Mouse (Mus musculus): ENCODE measurements at regions not wholly inside any gene's neighbourhood (a gene's known extent, or its start where the extent isn't known, plus 50 kb on each side); places are given as distances from the start of the nearest gene placed in this dataset.
A peak's percentile ranks its signal among the peaks of the same experiment; 100 is the strongest.
"Not testable (repeated sequence)": the region's sequence is repeated elsewhere in the genome, so short reads cannot be mapped to it uniquely, and the experiment has no call there.

DNA sequence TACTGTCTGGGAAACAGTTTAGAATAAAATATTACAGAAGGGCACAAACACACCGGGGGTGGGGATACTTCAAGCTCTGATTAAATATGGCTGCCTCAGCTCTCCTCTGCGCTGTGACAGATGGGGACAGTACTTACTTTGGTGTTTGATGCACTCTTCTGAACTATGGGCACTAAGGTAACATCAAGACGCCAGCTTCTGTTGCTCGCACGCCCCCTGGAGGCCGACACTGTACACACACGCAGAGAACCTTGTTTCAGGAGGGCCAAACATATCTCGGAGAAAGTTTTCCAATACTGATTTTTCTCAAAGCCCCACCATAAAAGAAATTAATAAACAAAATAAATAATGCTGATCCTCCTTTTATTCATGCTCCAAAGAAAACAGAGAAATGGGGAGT is 115.6 kb downstream of the Rps12 start:
- Histone ChIP-seq H3K9me3 (ENCODE audit: control insufficient read depth, low read length) (no peaks in the 10 kb centered on the region), H3K27ac (ENCODE audit: low read depth, low read length) (no peak overlapping the region), H3K4me1 (replicated peaks; ENCODE audit: control insufficient read depth, insufficient read depth, low read length) (peaks cover 4% of the 10 kb centered on the region), H3K9ac (ENCODE audit: low read depth, low read length) (no peak overlapping the region), H3K4me3 (ENCODE audit: low read depth, low read length) (no peak overlapping the region), H3K27me3 (ENCODE audit: control insufficient read depth, insufficient read depth, low read length) (no peaks in the 10 kb centered on the region), H3K36me3 (ENCODE audit: control insufficient read depth, insufficient read depth, low read length) (no peaks in the 10 kb centered on the region), H3K4me2 (replicated peaks; ENCODE audit: low read depth, low read length) (no peak overlapping the region)
- 31% methylated on average over 8 of the region's 8 CpGs for WGBS
- ATAC-seq (ENCODE audit: low FRiP score) (no peak), DNase-seq (ENCODE audit: low spot score) (peak; percentile 65)

GRCm38 (mm10) chr10:23665916-23666315 is 121.2 kb downstream of the Rps12 start:
- not testable (repeated sequence) for H3K27ac ChIP-seq (ENCODE audit: low read depth, low read length); H3K4me1 ChIP-seq (replicated peaks; ENCODE audit: control insufficient read depth, insufficient read depth, low read length); H3K27me3 ChIP-seq (ENCODE audit: control insufficient read depth, insufficient read depth, low read length); H3K9me3 ChIP-seq (ENCODE audit: control insufficient read depth, low read length); DNase-seq (ENCODE audit: low spot score); H3K36me3 ChIP-seq (ENCODE audit: control insufficient read depth, insufficient read depth, low read length); H3K9ac ChIP-seq (ENCODE audit: low read depth, low read length); H3K4me3 ChIP-seq (ENCODE audit: low read depth, low read length); H3K4me2 ChIP-seq (replicated peaks; ENCODE audit: low read depth, low read length); ATAC-seq (ENCODE audit: low FRiP score)
- 90% methylated on average over 8 of the region's 8 CpGs for WGBS

DNA sequence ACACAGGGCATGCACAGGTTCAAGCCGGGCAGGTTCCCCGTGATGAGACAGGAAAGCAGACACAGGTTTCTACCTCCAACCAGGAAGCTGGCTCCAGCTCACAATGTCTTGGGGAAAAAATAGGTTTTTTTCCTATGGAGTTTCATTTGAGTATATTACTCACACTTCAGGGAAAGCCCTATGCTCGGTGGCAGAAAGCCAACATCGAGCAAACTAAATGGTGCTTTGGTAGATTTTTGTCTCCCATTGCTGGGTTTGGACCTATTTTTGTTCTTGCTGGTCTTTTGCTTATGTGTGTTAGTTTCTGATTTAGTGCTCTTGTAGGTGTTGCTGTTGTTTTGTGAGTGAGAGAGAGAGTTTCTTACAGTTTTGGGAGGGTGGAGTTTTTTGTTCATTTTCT is 160.9 kb downstream of the Rps12 start:
- Histone ChIP-seq H3K4me3 (ENCODE audit: low read depth, low read length) (no peak overlapping the region), H3K27me3 (ENCODE audit: control insufficient read depth, insufficient read depth, low read length) (no peaks in the 10 kb centered on the region), H3K9ac (ENCODE audit: low read depth, low read length) (no peak overlapping the region), H3K36me3 (ENCODE audit: control insufficient read depth, insufficient read depth, low read length) (no peaks in the 10 kb centered on the region), H3K4me1 (replicated peaks; ENCODE audit: control insufficient read depth, insufficient read depth, low read length) (no peaks in the 10 kb centered on the region), H3K9me3 (ENCODE audit: control insufficient read depth, low read length) (no peaks in the 10 kb centered on the region), H3K27ac (ENCODE audit: low read depth, low read length) (no peak overlapping the region), H3K4me2 (replicated peaks; ENCODE audit: low read depth, low read length) (no peak overlapping the region)
- ATAC-seq (ENCODE audit: low FRiP score) (no peak), DNase-seq (ENCODE audit: low spot score) (no peak)
- 83% methylated on average over 4 of the region's 4 CpGs for WGBS

- Histone ChIP-seq H3K4me2 (replicated peaks; ENCODE audit: low read depth, low read length) (no peak overlapping the region), H3K36me3 (ENCODE audit: control insufficient read depth, insufficient read depth, low read length) (no peaks in the 10 kb centered on the region), H3K4me3 (ENCODE audit: low read depth, low read length) (no peak overlapping the region), H3K4me1 (replicated peaks; ENCODE audit: control insufficient read depth, insufficient read depth, low read length) (no peaks in the 10 kb centered on the region), H3K9ac (ENCODE audit: low read depth, low read length) (no peak overlapping the region), H3K9me3 (ENCODE audit: control insufficient read depth, low read length) (no peaks in the 10 kb centered on the region), H3K27me3 (ENCODE audit: control insufficient read depth, insufficient read depth, low read length) (no peaks in the 10 kb centered on the region), H3K27ac (ENCODE audit: low read depth, low read length) (no peak overlapping the region)
- 96% methylated on average over 2 of the region's 2 CpGs for WGBS
- DNase-seq (ENCODE audit: low spot score) (no peak), ATAC-seq (ENCODE audit: low FRiP score) (no peak)
Observed at GRCm38 (mm10) chr10:23612030-23612429, 175.0 kb downstream of the Rps12 start.

DNA sequence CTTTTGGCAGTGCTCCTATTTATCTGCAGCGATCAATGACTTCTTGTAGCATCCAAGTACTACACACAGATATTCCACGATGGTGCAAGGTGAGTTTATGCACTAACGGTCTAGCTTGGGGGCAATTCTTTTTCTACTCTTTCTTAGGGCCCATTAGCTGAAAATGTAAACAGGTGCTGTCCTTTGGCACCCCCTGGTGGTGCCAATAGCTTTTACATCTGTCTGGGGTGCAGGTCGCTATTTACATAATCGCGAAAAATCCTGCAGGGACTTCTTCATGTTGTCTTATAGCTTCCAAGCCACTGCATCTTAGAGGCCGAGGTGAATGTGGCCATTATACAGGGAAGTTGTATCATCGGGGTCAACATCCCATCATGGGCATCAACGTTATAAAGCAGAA is 175.9 kb downstream of the Rps12 start:
- no peaks in the 10 kb centered on the region for H3K4me1 ChIP-seq (replicated peaks; ENCODE audit: control insufficient read depth, insufficient read depth, low read length)
- no peak overlapping the region for H3K4me3 ChIP-seq (ENCODE audit: low read depth, low read length)
- no peak overlapping the region for H3K27ac ChIP-seq (ENCODE audit: low read depth, low read length)
- 45% methylated on average over 9 of the region's 9 CpGs for WGBS
- H3K9ac ChIP-seq (ENCODE audit: low read depth, low read length), result no peak overlapping the region
- no peaks in the 10 kb centered on the region for H3K27me3 ChIP-seq (ENCODE audit: control insufficient read depth, insufficient read depth, low read length)
- no peaks in the 10 kb centered on the region for H3K9me3 ChIP-seq (ENCODE audit: control insufficient read depth, low read length)
- no peak for ATAC-seq (ENCODE audit: low FRiP score)
- DNase-seq (ENCODE audit: low spot score), result peak; percentile 83
- no peak overlapping the region for H3K4me2 ChIP-seq (replicated peaks; ENCODE audit: low read depth, low read length)
- no peaks in the 10 kb centered on the region for H3K36me3 ChIP-seq (ENCODE audit: control insufficient read depth, insufficient read depth, low read length)

DNA sequence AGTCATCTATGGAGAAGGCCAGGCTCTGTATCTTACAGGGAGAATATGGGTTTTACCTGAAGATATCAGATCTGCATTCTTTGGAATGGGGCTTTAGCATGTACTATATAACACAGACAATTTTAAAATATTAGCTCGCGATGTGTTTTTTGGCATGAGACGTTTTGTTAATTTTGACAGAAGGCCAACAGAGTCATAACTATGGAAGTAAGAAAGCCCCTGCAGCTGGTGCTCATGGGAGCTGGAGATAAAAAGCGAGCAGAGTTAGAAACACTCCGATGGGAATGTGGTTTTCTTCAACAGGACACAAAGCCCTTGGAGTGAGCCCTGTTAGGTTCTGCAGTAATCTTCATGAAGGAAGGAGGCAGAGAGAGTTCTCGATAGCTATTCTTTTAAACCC is 176.6 kb downstream of the Rps12 start:
- Histone ChIP-seq H3K27me3 (ENCODE audit: control insufficient read depth, insufficient read depth, low read length) (no peaks in the 10 kb centered on the region), H3K36me3 (ENCODE audit: control insufficient read depth, insufficient read depth, low read length) (no peaks in the 10 kb centered on the region), H3K4me1 (replicated peaks; ENCODE audit: control insufficient read depth, insufficient read depth, low read length) (no peaks in the 10 kb centered on the region), H3K27ac (ENCODE audit: low read depth, low read length) (no peak overlapping the region), H3K9ac (ENCODE audit: low read depth, low read length) (no peak overlapping the region), H3K4me3 (ENCODE audit: low read depth, low read length) (no peak overlapping the region), H3K9me3 (ENCODE audit: control insufficient read depth, low read length) (no peaks in the 10 kb centered on the region), H3K4me2 (replicated peaks; ENCODE audit: low read depth, low read length) (no peak overlapping the region)
- 93% methylated on average over 6 of the region's 6 CpGs for WGBS
- DNase-seq (ENCODE audit: low spot score) (no peak), ATAC-seq (ENCODE audit: low FRiP score) (no peak)

- no peak for DNase-seq (ENCODE audit: low spot score)
- no peaks in the 10 kb centered on the region for H3K36me3 ChIP-seq (ENCODE audit: control insufficient read depth, insufficient read depth, low read length)
- ATAC-seq (ENCODE audit: low FRiP score), result no peak
- H3K4me1 ChIP-seq (replicated peaks; ENCODE audit: control insufficient read depth, insufficient read depth, low read length), result no peaks in the 10 kb centered on the region
- no peak overlapping the region for H3K4me3 ChIP-seq (ENCODE audit: low read depth, low read length)
- no peak overlapping the region for H3K27ac ChIP-seq (ENCODE audit: low read depth, low read length)
- H3K9ac ChIP-seq (ENCODE audit: low read depth, low read length), result no peak overlapping the region
- H3K27me3 ChIP-seq (ENCODE audit: control insufficient read depth, insufficient read depth, low read length), result no peaks in the 10 kb centered on the region
- no peak overlapping the region for H3K4me2 ChIP-seq (replicated peaks; ENCODE audit: low read depth, low read length)
- WGBS, result 84% methylated on average over 3 of the region's 3 CpGs
- no peaks in the 10 kb centered on the region for H3K9me3 ChIP-seq (ENCODE audit: control insufficient read depth, low read length)
Observed at GRCm38 (mm10) chr10:23610046-23610445, 177.0 kb downstream of the Rps12 start.

- no peaks in the 10 kb centered on the region for H3K27me3 ChIP-seq (ENCODE audit: control insufficient read depth, insufficient read depth, low read length)
- H3K4me2 ChIP-seq (replicated peaks; ENCODE audit: low read depth, low read length), result no peak overlapping the region
- no peak overlapping the region for H3K27ac ChIP-seq (ENCODE audit: low read depth, low read length)
- DNase-seq (ENCODE audit: low spot score) (no peak), ATAC-seq (ENCODE audit: low FRiP score) (no peak)
- no peaks in the 10 kb centered on the region for H3K4me1 ChIP-seq (replicated peaks; ENCODE audit: control insufficient read depth, insufficient read depth, low read length)
- WGBS, result 67% methylated on average over 18 of the region's 18 CpGs
- no peaks in the 10 kb centered on the region for H3K36me3 ChIP-seq (ENCODE audit: control insufficient read depth, insufficient read depth, low read length)
- no peak overlapping the region for H3K4me3 ChIP-seq (ENCODE audit: low read depth, low read length)
- H3K9me3 ChIP-seq (ENCODE audit: control insufficient read depth, low read length), result no peaks in the 10 kb centered on the region
- no peak overlapping the region for H3K9ac ChIP-seq (ENCODE audit: low read depth, low read length)
Observed at GRCm38 (mm10) chr10:23609270-23609914, 177.7 kb downstream of the Rps12 start.

DNA sequence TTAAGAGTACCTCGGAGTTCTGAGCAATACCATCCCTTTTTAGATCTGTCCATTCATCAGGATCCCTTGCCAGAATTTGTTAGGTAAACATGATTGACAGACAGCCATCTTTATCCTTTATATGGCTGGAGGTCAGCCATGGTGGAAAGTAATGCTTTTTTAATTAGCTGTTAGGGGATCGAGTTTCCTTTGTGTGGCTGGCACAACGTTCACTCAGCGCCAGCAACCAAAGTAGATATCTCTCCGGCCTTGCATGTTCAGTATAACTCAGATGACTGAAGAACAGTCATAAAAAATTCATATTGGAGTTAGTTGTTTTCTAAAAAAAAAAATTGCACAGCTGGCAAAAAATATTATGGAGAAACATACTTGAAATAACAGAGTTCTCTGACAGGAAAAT is 186.4 kb downstream of the Rps12 start:
- H3K9me3 ChIP-seq (ENCODE audit: control insufficient read depth, low read length), result no peaks in the 10 kb centered on the region
- no peaks in the 10 kb centered on the region for H3K27me3 ChIP-seq (ENCODE audit: control insufficient read depth, insufficient read depth, low read length)
- no peak overlapping the region for H3K9ac ChIP-seq (ENCODE audit: low read depth, low read length)
- H3K4me2 ChIP-seq (replicated peaks; ENCODE audit: low read depth, low read length), result no peak overlapping the region
- no peak overlapping the region for H3K27ac ChIP-seq (ENCODE audit: low read depth, low read length)
- H3K4me1 ChIP-seq (replicated peaks; ENCODE audit: control insufficient read depth, insufficient read depth, low read length), result no peaks in the 10 kb centered on the region
- ATAC-seq (ENCODE audit: low FRiP score) (no peak), DNase-seq (ENCODE audit: low spot score) (no peak)
- 40% methylated on average over 5 of the region's 5 CpGs for WGBS
- H3K4me3 ChIP-seq (ENCODE audit: low read depth, low read length), result no peak overlapping the region
- H3K36me3 ChIP-seq (ENCODE audit: control insufficient read depth, insufficient read depth, low read length), result no peaks in the 10 kb centered on the region

All from hindbrain, embryonic 11.5 days (tissue).